Mouse (Mus musculus): ENCODE results near the gene Dnhd1.

Gene Dnhd1

GRCm38 (mm10) chr7:105650639-105651435 is at the start of gene Dnhd1:
TSS of gene Dnhd1 (plus strand) at chr7:105650827.
- peak; percentile 83 for DNase-seq (ENCODE audit: low read depth)

- peak; percentile 52 for DNase-seq (ENCODE audit: low read depth)
Observed at GRCm38 (mm10) chr7:105602860-105603623, 47.6 kb upstream of the Dnhd1 start.

- DNase-seq (ENCODE audit: low read depth), result no peak
Observed at GRCm38 (mm10) chr7:105608467-105608866, 42.2 kb upstream of the Dnhd1 start.

GRCm38 (mm10) chr7:105611767-105612166 is 38.9 kb upstream of the Dnhd1 start:
- DNase-seq (ENCODE audit: low read depth), result no peak

- DNase-seq (ENCODE audit: low read depth), result no peak
Observed at GRCm38 (mm10) chr7:105614400-105614799, 36.2 kb upstream of the Dnhd1 start.

- no peak for DNase-seq (ENCODE audit: low read depth)
Observed at GRCm38 (mm10) chr7:105615720-105616119, 34.9 kb upstream of the Dnhd1 start.

GRCm38 (mm10) chr7:105616561-105616960 is 34.1 kb upstream of the Dnhd1 start:
- DNase-seq (ENCODE audit: low read depth), result no peak

GRCm38 (mm10) chr7:105617810-105618209 is 32.8 kb upstream of the Dnhd1 start:
- DNase-seq (ENCODE audit: low read depth), result no peak

- no peak for DNase-seq (ENCODE audit: low read depth)
Observed at GRCm38 (mm10) chr7:105619701-105620100, 30.9 kb upstream of the Dnhd1 start.

GRCm38 (mm10) chr7:105621053-105621452 is 29.6 kb upstream of the Dnhd1 start:
- no peak for DNase-seq (ENCODE audit: low read depth)

- no peak for DNase-seq (ENCODE audit: low read depth)
Observed at GRCm38 (mm10) chr7:105621646-105622292, 28.9 kb upstream of the Dnhd1 start.

GRCm38 (mm10) chr7:105625397-105625796 is 25.2 kb upstream of the Dnhd1 start:
- DNase-seq (ENCODE audit: low read depth), result no peak

GRCm38 (mm10) chr7:105628633-105629032 is 22.0 kb upstream of the Dnhd1 start:
- no peak for DNase-seq (ENCODE audit: low read depth)

GRCm38 (mm10) chr7:105632551-105632972 is 18.1 kb upstream of the Dnhd1 start:
- DNase-seq (ENCODE audit: low read depth), result no peak

GRCm38 (mm10) chr7:105633127-105633800 is 17.4 kb upstream of the Dnhd1 start, which contains the start of gene Trim3:
TSS of gene Trim3 (minus strand) at chr7:105633571.
- peak; percentile 82 for DNase-seq (ENCODE audit: low read depth)

GRCm38 (mm10) chr7:105633801-105634135 is 16.9 kb upstream of the Dnhd1 start:
- DNase-seq (ENCODE audit: low read depth), result no peak

GRCm38 (mm10) chr7:105634272-105634920 is 16.2 kb upstream of the Dnhd1 start:
- DNase-seq (ENCODE audit: low read depth), result no peak

GRCm38 (mm10) chr7:105635726-105636125 is 14.9 kb upstream of the Dnhd1 start:
- no peak for DNase-seq (ENCODE audit: low read depth)

GRCm38 (mm10) chr7:105638776-105639175 is 11.9 kb upstream of the Dnhd1 start:
- no peak for DNase-seq (ENCODE audit: low read depth)

- DNase-seq (ENCODE audit: low read depth), result no peak
Observed at GRCm38 (mm10) chr7:105639304-105639703, 11.3 kb upstream of the Dnhd1 start.

GRCm38 (mm10) chr7:105639756-105640155 is 10.9 kb upstream of the Dnhd1 start, which contains the start of gene Timm10b:
TSS of gene Timm10b (plus strand) at chr7:105640056.
- DNase-seq (ENCODE audit: low read depth), result no peak
